Mouse (Mus musculus): Measurements from ENCODE around the gene 0610009B22Rik. TPM values are rescaled to one million over a fixed set of nuclear protein-coding genes. Genes with fewer than 3 reads are reported as not detected.

The 0610009B22Rik gene
- polyA plus RNA-seq, 1 experiment: 22.2 TPM

GRCm38 (mm10) chr11:51650261-51650660 is 38.4 kb downstream of the 0610009B22Rik start:
- Histone ChIP-seq H3K79me2 (ENCODE audit: control insufficient read depth, insufficient read depth) (no peaks in the 10 kb centered on the region), H3K4me3 (ENCODE audit: insufficient read depth, poor library complexity, severe bottlenecking) (peak overlapping the region; percentile 42), H3ac (ENCODE audit: control insufficient read depth, insufficient read length, low read depth) (peak overlapping the region; percentile 74), H3K27me3 (ENCODE audit: control insufficient read depth, insufficient read depth, insufficient read length) (no peaks in the 10 kb centered on the region), H3K36me3 (ENCODE audit: control insufficient read depth, insufficient read depth) (no peaks in the 10 kb centered on the region), H3K79me3 (ENCODE audit: low read depth) (no peaks in the 10 kb centered on the region)
- TF ChIP-seq MYOG (IDR thresholded peaks at IDR 0.05; ENCODE audit: control insufficient read depth, extremely low read depth, insufficient read length) (no peak), MYOD1 (IDR thresholded peaks at IDR 0.05; ENCODE audit: control insufficient read depth, insufficient read length, low read depth) (no peak), MAX (IDR thresholded peaks at IDR 0.05) (no peak), FOSL1 (IDR thresholded peaks at IDR 0.05; ENCODE audit: insufficient read depth, low read length, poor library complexity, severe bottlenecking) (no peak), CTCF (IDR thresholded peaks at IDR 0.05; ENCODE audit: control insufficient read depth, insufficient read depth, insufficient read length) (no peak), USF1 (IDR thresholded peaks at IDR 0.05; ENCODE audit: low read depth) (no peak), CEBPB (IDR thresholded peaks at IDR 0.05; ENCODE audit: low read depth) (no peak)

DNA sequence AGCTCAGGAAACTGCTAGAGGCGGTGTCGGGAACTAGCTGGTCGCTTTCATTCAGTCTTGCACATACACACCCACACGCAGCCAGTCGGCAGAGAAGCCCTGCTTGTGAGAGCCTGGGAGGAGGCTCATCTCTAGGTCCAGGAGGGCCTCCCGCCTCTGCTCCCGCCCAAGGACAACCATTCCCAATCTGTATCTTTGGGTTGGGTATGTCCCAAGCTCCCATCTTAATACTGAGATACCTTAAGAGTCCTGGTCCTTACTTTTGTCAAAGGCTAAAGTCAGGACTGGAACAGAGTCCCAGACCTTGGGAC is 38.8 kb downstream of the 0610009B22Rik start:
- H3K27me3 ChIP-seq (ENCODE audit: control insufficient read depth, insufficient read depth, insufficient read length): no peaks in the 10 kb centered on the region
- H3ac ChIP-seq (ENCODE audit: control insufficient read depth, insufficient read length, low read depth): peak overlapping the region; percentile 74
- H3K36me3 ChIP-seq (ENCODE audit: control insufficient read depth, insufficient read depth): no peaks in the 10 kb centered on the region
- H3K79me3 ChIP-seq (ENCODE audit: low read depth): no peaks in the 10 kb centered on the region
- peak overlapping the region; percentile 42 for H3K4me3 ChIP-seq (ENCODE audit: insufficient read depth, poor library complexity, severe bottlenecking)
- TF ChIP-seq CEBPB (IDR thresholded peaks at IDR 0.05; ENCODE audit: low read depth) (no peak), MYOD1 (IDR thresholded peaks at IDR 0.05; ENCODE audit: control insufficient read depth, insufficient read length, low read depth) (no peak), MYOG (IDR thresholded peaks at IDR 0.05; ENCODE audit: control insufficient read depth, extremely low read depth, insufficient read length) (no peak), CTCF (IDR thresholded peaks at IDR 0.05; ENCODE audit: control insufficient read depth, insufficient read depth, insufficient read length) (no peak), USF1 (IDR thresholded peaks at IDR 0.05; ENCODE audit: low read depth) (no peak), MAX (IDR thresholded peaks at IDR 0.05) (no peak), FOSL1 (IDR thresholded peaks at IDR 0.05; ENCODE audit: insufficient read depth, low read length, poor library complexity, severe bottlenecking) (no peak)
- H3K79me2 ChIP-seq (ENCODE audit: control insufficient read depth, insufficient read depth): no peaks in the 10 kb centered on the region

- no peaks in the 10 kb centered on the region for H3K27me3 ChIP-seq (ENCODE audit: control insufficient read depth, insufficient read depth, insufficient read length)
- H3K79me2 ChIP-seq (ENCODE audit: control insufficient read depth, insufficient read depth): no peaks in the 10 kb centered on the region
- peak overlapping the region; percentile 42 for H3K4me3 ChIP-seq (ENCODE audit: insufficient read depth, poor library complexity, severe bottlenecking)
- no peak for TF ChIP-seq USF1 (IDR thresholded peaks at IDR 0.05; ENCODE audit: low read depth)
- TF ChIP-seq MYOD1 (IDR thresholded peaks at IDR 0.05; ENCODE audit: control insufficient read depth, insufficient read length, low read depth): peak; percentile 30
- no peaks in the 10 kb centered on the region for H3K79me3 ChIP-seq (ENCODE audit: low read depth)
- H3K36me3 ChIP-seq (ENCODE audit: control insufficient read depth, insufficient read depth): no peaks in the 10 kb centered on the region
- peak overlapping the region; percentile 16 for H3ac ChIP-seq (ENCODE audit: control insufficient read depth, insufficient read length, low read depth)
These were observed 39.4 kb downstream of the 0610009B22Rik start for GRCm38 (mm10) chr11:51649111-51649888.

GRCm38 (mm10) chr11:51648566-51648965 is 40.1 kb downstream of the 0610009B22Rik start:
- TF ChIP-seq USF1 (IDR thresholded peaks at IDR 0.05; ENCODE audit: low read depth): no peak
- Histone ChIP-seq H3ac (ENCODE audit: control insufficient read depth, insufficient read length, low read depth) (no peak overlapping the region), H3K4me3 (ENCODE audit: insufficient read depth, poor library complexity, severe bottlenecking) (no peak overlapping the region), H3K79me3 (ENCODE audit: low read depth) (no peaks in the 10 kb centered on the region), H3K36me3 (ENCODE audit: control insufficient read depth, insufficient read depth) (no peaks in the 10 kb centered on the region), H3K27me3 (ENCODE audit: control insufficient read depth, insufficient read depth, insufficient read length) (no peaks in the 10 kb centered on the region), H3K79me2 (ENCODE audit: control insufficient read depth, insufficient read depth) (no peaks in the 10 kb centered on the region)

DNA sequence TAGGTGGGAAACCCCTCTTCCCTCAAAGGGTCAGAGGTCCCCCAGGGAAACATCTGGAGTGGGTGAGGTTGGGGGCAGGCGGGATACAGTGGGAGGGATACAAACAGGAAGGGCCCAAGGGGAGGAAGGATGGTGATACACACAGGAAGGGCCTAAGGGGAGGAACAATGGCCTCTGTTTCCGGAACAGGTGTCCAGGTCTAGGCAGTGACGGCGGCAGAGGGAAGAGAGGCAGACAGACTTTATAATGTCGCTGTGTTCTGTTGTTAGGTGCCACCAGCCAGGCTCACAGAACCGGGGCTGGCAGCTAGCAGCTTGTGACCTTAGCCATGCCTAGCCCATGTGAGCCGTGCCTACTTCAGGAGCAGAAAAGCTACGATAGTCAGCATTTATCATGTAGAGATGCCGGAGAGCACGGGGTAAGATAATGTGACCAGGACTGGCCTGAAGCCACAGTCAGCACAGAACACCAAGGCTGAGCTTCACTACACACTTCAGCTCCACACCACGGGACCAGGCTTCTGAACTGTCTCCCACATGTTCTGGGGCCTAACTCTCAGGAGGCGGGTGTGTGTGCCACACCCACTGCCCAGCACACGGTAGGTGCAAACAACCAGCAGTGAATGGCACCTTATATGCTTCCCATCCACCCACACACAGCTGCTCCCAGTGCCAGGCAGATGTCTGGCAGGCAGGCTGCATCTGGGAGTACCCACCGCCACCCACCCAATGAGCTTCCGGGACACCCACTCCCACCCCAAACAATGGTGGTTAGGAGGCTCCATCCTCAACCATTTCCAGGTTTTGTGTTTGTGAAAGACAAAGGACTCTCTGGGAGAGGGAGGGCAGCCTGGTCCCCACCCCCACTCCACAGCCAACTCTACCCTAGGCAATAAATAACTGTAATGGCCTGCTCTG is 41.7 kb downstream of the 0610009B22Rik start:
- H3K27me3 ChIP-seq (ENCODE audit: control insufficient read depth, insufficient read depth, insufficient read length): no peaks in the 10 kb centered on the region
- peaks cover 5% of the 10 kb centered on the region for H3K36me3 ChIP-seq (ENCODE audit: control insufficient read depth, insufficient read depth)
- no peak overlapping the region for H3K4me3 ChIP-seq (ENCODE audit: insufficient read depth, poor library complexity, severe bottlenecking)
- no peak overlapping the region for H3ac ChIP-seq (ENCODE audit: control insufficient read depth, insufficient read length, low read depth)
- H3K79me2 ChIP-seq (ENCODE audit: control insufficient read depth, insufficient read depth): no peaks in the 10 kb centered on the region
- no peak for TF ChIP-seq FOSL1 (IDR thresholded peaks at IDR 0.05; ENCODE audit: insufficient read depth, low read length, poor library complexity, severe bottlenecking)
- H3K79me3 ChIP-seq (ENCODE audit: low read depth): no peaks in the 10 kb centered on the region

GRCm38 (mm10) chr11:51646245-51646644 is 42.4 kb downstream of the 0610009B22Rik start:
- Histone ChIP-seq H3K36me3 (ENCODE audit: control insufficient read depth, insufficient read depth) (peaks cover 5% of the 10 kb centered on the region), H3K79me3 (ENCODE audit: low read depth) (no peaks in the 10 kb centered on the region), H3ac (ENCODE audit: control insufficient read depth, insufficient read length, low read depth) (no peak overlapping the region), H3K4me3 (ENCODE audit: insufficient read depth, poor library complexity, severe bottlenecking) (no peak overlapping the region), H3K27me3 (ENCODE audit: control insufficient read depth, insufficient read depth, insufficient read length) (no peaks in the 10 kb centered on the region), H3K79me2 (ENCODE audit: control insufficient read depth, insufficient read depth) (no peaks in the 10 kb centered on the region)
- TF ChIP-seq CEBPB (IDR thresholded peaks at IDR 0.05; ENCODE audit: low read depth) (no peak), MYOG (IDR thresholded peaks at IDR 0.05; ENCODE audit: control insufficient read depth, extremely low read depth, insufficient read length) (no peak), USF1 (IDR thresholded peaks at IDR 0.05; ENCODE audit: low read depth) (no peak), CTCF (IDR thresholded peaks at IDR 0.05; ENCODE audit: control insufficient read depth, insufficient read depth, insufficient read length) (no peak), FOSL1 (IDR thresholded peaks at IDR 0.05; ENCODE audit: insufficient read depth, low read length, poor library complexity, severe bottlenecking) (no peak), MAX (IDR thresholded peaks at IDR 0.05) (no peak), MYOD1 (IDR thresholded peaks at IDR 0.05; ENCODE audit: control insufficient read depth, insufficient read length, low read depth) (no peak)

Data from C2C12 (cell line).